ENCODE assay signal across 8 mouse cellular contexts in genomic region chr3:88509250-88509649, GRCm38 (mm10). TPM values are rescaled to one million over a fixed set of nuclear protein-coding genes. Genes with fewer than 3 reads are reported as not detected.
A peak's percentile ranks its signal among the peaks of the same experiment; 100 is the strongest.
DNase-seq lines count a peak whose midpoint lies in the region; ATAC-seq and TF ChIP-seq lines count a peak whose summit lies in the region.

No protein-coding gene starts in this region.

- H3K36me3 ChIP-seq in heart, embryonic 13.5 days, result no peaks in the 10 kb centered on the region
- H3K36me3 ChIP-seq in ES-E14 (ENCODE audit: control insufficient read depth, insufficient read depth, low read length, poor library complexity, severe bottlenecking), result no peaks in the 10 kb centered on the region
- H3K36me3 ChIP-seq in midbrain, embryonic 10.5 days, result no peaks in the 10 kb centered on the region

- H3K9me3 ChIP-seq in heart, embryonic 13.5 days, result no peaks in the 10 kb centered on the region
- H3K9me3 ChIP-seq in ES-E14 (ENCODE audit: control insufficient read depth, insufficient read depth, low read depth, low read length), result no peaks in the 10 kb centered on the region
- H3K9me3 ChIP-seq in midbrain, embryonic 10.5 days (replicated peaks), result no peaks in the 10 kb centered on the region

- DNase-seq in heart, postnatal 14 days, result no peak
- no peak for DNase-seq in ES-E14 (ENCODE audit: low read depth, low spot score)
- peak; percentile 21 for DNase-seq in heart, postnatal 4 days
- DNase-seq in midbrain, embryonic 10.5 days (ENCODE audit: low spot score), result no peak
- DNase-seq in left cerebral cortex, postnatal 36 days (ENCODE audit: low spot score in 2 of 2), result no peak
- no peak for DNase-seq in natural killer cell, adult 2 months (ENCODE audit: low spot score in 2 of 2)

- in situ Hi-C loops in ES-E14 (cut with MboI; ENCODE audit: low sequenced_read_pairs in 2 of 2, unreplicated experiment in 2 of 2), result no loop called here

- peak overlapping the region; percentile 95 for H3K27ac ChIP-seq in heart, embryonic 13.5 days (replicated peaks)
- peak overlapping the region; percentile 97 for H3K27ac ChIP-seq in ES-E14 (ENCODE audit: insufficient read depth, low read depth, low read length, poor library complexity, severe bottlenecking)
- H3K27ac ChIP-seq in midbrain, embryonic 10.5 days (replicated peaks), result peak overlapping the region; percentile 89

- peaks cover 58% of the 10 kb centered on the region for H3K4me1 ChIP-seq in heart, embryonic 13.5 days
- H3K4me1 ChIP-seq in ES-E14 (ENCODE audit: control insufficient read depth in 2 of 2, insufficient read depth in 2 of 2, low read length in 2 of 2, poor library complexity in 1 of 2), result peaks cover 7 to 45% of the 10 kb centered on the region in 2 experiments; a peak in 3 of 4 replicates
- H3K4me1 ChIP-seq in midbrain, embryonic 10.5 days, result peaks cover 53% of the 10 kb centered on the region

- H3K27me3 ChIP-seq in heart, embryonic 13.5 days (replicated peaks), result no peaks in the 10 kb centered on the region
- H3K27me3 ChIP-seq in midbrain, embryonic 10.5 days (ENCODE audit: low read depth, poor library complexity, severe bottlenecking), result peaks cover 11% of the 10 kb centered on the region

- H3K9ac ChIP-seq in heart, embryonic 13.5 days, result peak overlapping the region; percentile 84
- H3K9ac ChIP-seq in ES-E14 (ENCODE audit: insufficient read depth, low read depth, low read length, poor library complexity, severe bottlenecking), result peak overlapping the region; percentile 86

- intact Hi-C loops in heart, postnatal 14 days (cut with DNase I), result no loop called here
- intact Hi-C loops in left cerebral cortex, postnatal 36 days (cut with DNase I), result no loop called here

- peak overlapping the region; percentile 58 for H3K4me3 ChIP-seq in heart, embryonic 13.5 days
- peak overlapping the region; percentile 70 to 71 for H3K4me3 ChIP-seq in ES-E14 (ENCODE audit: insufficient read depth in 1 of 2, low read depth in 1 of 2, low read length in 2 of 2, poor library complexity in 1 of 2, severe bottlenecking in 1 of 2)
- peak overlapping the region; percentile 56 for H3K4me3 ChIP-seq in midbrain, embryonic 10.5 days

- H3K4me2 ChIP-seq in heart, embryonic 13.5 days, result peak overlapping the region; percentile 75

- no peak for ATAC-seq in heart, embryonic 13.5 days (ENCODE audit: extremely low read depth, insufficient number of reproducible peaks, low FRiP score, low TSS enrichment)
- no peak for ATAC-seq in monocyte, adult 5-6 weeks (replicated peaks; ENCODE audit: insufficient number of reproducible peaks, low FRiP score, low TSS enrichment, poor library complexity, severe bottlenecking)

- WGBS in heart, embryonic 13.5 days, result 62% methylated on average over 3 of the region's 3 CpGs
- 80% methylated on average over 3 of the region's 3 CpGs for WGBS in midbrain, embryonic 10.5 days

TF ChIP-seq in ES-E14, 5 proteins besides CTCF, POLR2A, EP300 and RAD21:
- TF ChIP-seq CHD2 (IDR thresholded peaks at IDR 0.05; ENCODE audit: low read depth, low read length) (no peak), HCFC1 (IDR thresholded peaks at IDR 0.05; ENCODE audit: borderline replicate concordance, insufficient read depth, low read length) (peak; percentile 9; the same call in 1 of the 2 replicates), ZC3H11A (IDR thresholded peaks at IDR 0.05; ENCODE audit: borderline replicate concordance, low read depth, low read length) (no peak), ZNF384 (IDR thresholded peaks at IDR 0.05; ENCODE audit: low read depth, low read length) (0 out of 2 replicates have a peak, but pooled peaks have one; percentile 28), MAFK (IDR thresholded peaks at IDR 0.05; ENCODE audit: insufficient read depth, low read depth, low read length) (no peak)

RNA-seq across cellular contexts. Expression of gene Lmna, which starts 0.5 kb away (rescaled TPM):
- 86.7 and 97.1 TPM in 2 replicates for polyA plus RNA-seq in heart, embryonic 13.5 days (2015; fragmentation: Nextera tagmentation; extraction: Ambion mirVana)
- total RNA-seq in heart, postnatal 14 days (2021), result 100 to 1,000 TPM; 128 TPM
- total RNA-seq in ES-E14 (2012; rRNA removed), result 80.1 and 121 TPM in 2 replicates
- 100 to 1,000 TPM; 178 to 181 TPM for total RNA-seq in heart, postnatal 4 days (2021)
- polyA plus RNA-seq in midbrain, embryonic 10.5 days (2016; fragmentation: Nextera tagmentation; extraction: Ambion mirVana), result 13.5 and 18.3 TPM in 2 replicates
- 10 to 100 TPM; 47.1 to 57.3 TPM for total RNA-seq in left cerebral cortex, postnatal 36 days (2021)
- total RNA-seq in monocyte, adult 5-6 weeks (2017), result 28.1 to 43.4 TPM (median 40.8 TPM) in 3 replicates

RNA-seq across cellular contexts. Expression of gene Mex3a, which starts 22.9 kb away (rescaled TPM):
- 9.9 and 10.1 TPM in 2 replicates for polyA plus RNA-seq in heart, embryonic 13.5 days (2015; fragmentation: Nextera tagmentation; extraction: Ambion mirVana)
- 1 to 10 TPM in 1 of 2 experiments, under 1 TPM in 1; 0.81 to 2.0 TPM for total RNA-seq in heart, postnatal 14 days (2021)
- total RNA-seq in ES-E14 (2012; rRNA removed), result 24.9 and 29.8 TPM in 2 replicates
- total RNA-seq in heart, postnatal 4 days (2021), result 10 to 100 TPM; 11.7 TPM
- polyA plus RNA-seq in midbrain, embryonic 10.5 days (2016; fragmentation: Nextera tagmentation; extraction: Ambion mirVana), result 27.7 and 33.8 TPM in 2 replicates
- 1 to 10 TPM; 2.6 to 2.9 TPM for total RNA-seq in left cerebral cortex, postnatal 36 days (2021)
- 0.19 to 0.39 TPM in 2 of 3 replicates, not detected in the other for total RNA-seq in monocyte, adult 5-6 weeks (2017)

RNA-seq across cellular contexts. Expression of gene Rab25, which starts 38.9 kb away (rescaled TPM):
- polyA plus RNA-seq in heart, embryonic 13.5 days (2015; fragmentation: Nextera tagmentation; extraction: Ambion mirVana), result 1.1 and 1.5 TPM in 2 replicates
- total RNA-seq in heart, postnatal 14 days (2021), result under 1 TPM in 1 of 2 experiments, not detected in 1; 0.33 TPM
- 2.1 and 4.0 TPM in 2 replicates for total RNA-seq in ES-E14 (2012; rRNA removed)
- total RNA-seq in heart, postnatal 4 days (2021), result not detected
- polyA plus RNA-seq in midbrain, embryonic 10.5 days (2016; fragmentation: Nextera tagmentation; extraction: Ambion mirVana), result 0.49 and 0.79 TPM in 2 replicates
- not detected for total RNA-seq in left cerebral cortex, postnatal 36 days (2021)
- 0.97 TPM in 1 of 3 replicates, not detected in the others for total RNA-seq in monocyte, adult 5-6 weeks (2017)

RNA-seq across cellular contexts. Expression of gene Lamtor2, which starts 43.6 kb away (rescaled TPM):
- polyA plus RNA-seq in heart, embryonic 13.5 days (2015; fragmentation: Nextera tagmentation; extraction: Ambion mirVana), result 131 and 150 TPM in 2 replicates
- total RNA-seq in heart, postnatal 14 days (2021), result 10 to 100 TPM; 77.7 TPM
- total RNA-seq in ES-E14 (2012; rRNA removed), result 108 and 112 TPM in 2 replicates
- total RNA-seq in heart, postnatal 4 days (2021), result 10 to 100 TPM; 81.9 to 89.1 TPM
- polyA plus RNA-seq in midbrain, embryonic 10.5 days (2016; fragmentation: Nextera tagmentation; extraction: Ambion mirVana), result 175 and 192 TPM in 2 replicates
- total RNA-seq in left cerebral cortex, postnatal 36 days (2021), result 100 to 1,000 TPM; 103 to 106 TPM
- 61.5 to 63.7 TPM (median 63.2 TPM) in 3 replicates for total RNA-seq in monocyte, adult 5-6 weeks (2017)

RNA-seq across cellular contexts. Expression of gene Ubqln4, which starts 44.3 kb away (rescaled TPM):
- 33.1 and 34.1 TPM in 2 replicates for polyA plus RNA-seq in heart, embryonic 13.5 days (2015; fragmentation: Nextera tagmentation; extraction: Ambion mirVana)
- total RNA-seq in heart, postnatal 14 days (2021), result 10 to 100 TPM; 55.4 to 60.0 TPM
- 103 and 135 TPM in 2 replicates for total RNA-seq in ES-E14 (2012; rRNA removed)
- 10 to 100 TPM; 55.3 to 60.1 TPM for total RNA-seq in heart, postnatal 4 days (2021)
- 71.1 and 74.1 TPM in 2 replicates for polyA plus RNA-seq in midbrain, embryonic 10.5 days (2016; fragmentation: Nextera tagmentation; extraction: Ambion mirVana)
- total RNA-seq in left cerebral cortex, postnatal 36 days (2021), result 100 to 1,000 TPM; 129 to 137 TPM
- total RNA-seq in monocyte, adult 5-6 weeks (2017), result 14.7 to 25.7 TPM (median 19.6 TPM) in 3 replicates
